Mouse (Mus musculus): ENCODE measurements around the gene Ngdn. TPM values are rescaled to one million over a fixed set of nuclear protein-coding genes. Genes with fewer than 3 reads are reported as not detected.
A peak's percentile ranks its signal among the peaks of the same experiment; 100 is the strongest.
"Not testable (repeated sequence)": the region's sequence is repeated elsewhere in the genome, so short reads cannot be mapped to it uniquely, and the experiment has no call there.

Gene Ngdn
- 10 to 100 TPM; 26.3 to 29.0 TPM for total RNA-seq (2021)

- peak; percentile 98 for DNase-seq
- intact Hi-C loops (cut with DNase I): loop anchor here (2.0 kb wide), 1 partner anchor 116 kb away; no protein-coding TSS in a partner anchor
These were observed at the start of gene Ngdn for GRCm38 (mm10) chr14:55014991-55015766. Ngdn (plus strand) TSS chr14:55015454.

GRCm38 (mm10) chr14:54965631-54966030 is 49.6 kb upstream of the Ngdn start:
- intact Hi-C loops (cut with DNase I): no loop called here
- no peak for DNase-seq

- no peak for DNase-seq
- intact Hi-C loops (cut with DNase I): no loop called here
These were observed 48.8 kb upstream of the Ngdn start, which contains the start of gene Myh6 for GRCm38 (mm10) chr14:54966320-54966977. Myh6 (minus strand) TSS chr14:54966927.

GRCm38 (mm10) chr14:54967874-54968273 is 47.4 kb upstream of the Ngdn start:
- no peak for DNase-seq
- intact Hi-C loops (cut with DNase I): no loop called here

GRCm38 (mm10) chr14:54968344-54968743 is 46.9 kb upstream of the Ngdn start:
- intact Hi-C loops (cut with DNase I): no loop called here
- no peak for DNase-seq

GRCm38 (mm10) chr14:54972786-54973185 is 42.5 kb upstream of the Ngdn start:
- DNase-seq; intact Hi-C loops (cut with DNase I): not testable (repeated sequence)

GRCm38 (mm10) chr14:54974068-54974791 is 41.0 kb upstream of the Ngdn start:
- peak; percentile 29 for DNase-seq
- intact Hi-C loops (cut with DNase I): no loop called here

- intact Hi-C loops (cut with DNase I): no loop called here
- no peak for DNase-seq
These were observed 38.6 kb upstream of the Ngdn start, which contains the start of gene Gm17428 for GRCm38 (mm10) chr14:54976633-54977032. Gm17428 (plus strand) TSS chr14:54976933.

GRCm38 (mm10) chr14:54978664-54979063 is 36.6 kb upstream of the Ngdn start:
- DNase-seq: no peak
- intact Hi-C loops (cut with DNase I): no loop called here

- DNase-seq: no peak
- intact Hi-C loops (cut with DNase I): no loop called here
These were observed 33.3 kb upstream of the Ngdn start for GRCm38 (mm10) chr14:54981934-54982333.

- DNase-seq; intact Hi-C loops (cut with DNase I): not testable (repeated sequence)
These were observed 26.8 kb upstream of the Ngdn start for GRCm38 (mm10) chr14:54988350-54988874.

- DNase-seq: no peak
- intact Hi-C loops (cut with DNase I): no loop called here
These were observed 26.4 kb upstream of the Ngdn start for GRCm38 (mm10) chr14:54988882-54989281.

GRCm38 (mm10) chr14:54989886-54990441 is 25.3 kb upstream of the Ngdn start:
- intact Hi-C loops (cut with DNase I): no loop called here
- no peak for DNase-seq

- DNase-seq: no peak
- intact Hi-C loops (cut with DNase I): no loop called here
These were observed 23.1 kb upstream of the Ngdn start for GRCm38 (mm10) chr14:54992196-54992595.

GRCm38 (mm10) chr14:54993636-54994035 is 21.6 kb upstream of the Ngdn start:
- intact Hi-C loops (cut with DNase I): no loop called here
- DNase-seq: no peak

GRCm38 (mm10) chr14:54994136-54994868 is 21.0 kb upstream of the Ngdn start, which contains the start of gene Myh7:
Myh7 (minus strand) TSS chr14:54994626.
- intact Hi-C loops (cut with DNase I): no loop called here
- no peak for DNase-seq

GRCm38 (mm10) chr14:54994869-54995186 is 20.4 kb upstream of the Ngdn start:
- intact Hi-C loops (cut with DNase I): no loop called here
- no peak for DNase-seq

GRCm38 (mm10) chr14:54995457-54996138 is 19.7 kb upstream of the Ngdn start:
- DNase-seq: peak; percentile 54
- intact Hi-C loops (cut with DNase I): no loop called here

- intact Hi-C loops (cut with DNase I): no loop called here
- DNase-seq: no peak
These were observed 18.5 kb upstream of the Ngdn start for GRCm38 (mm10) chr14:54996793-54997192.

- DNase-seq: no peak
- intact Hi-C loops (cut with DNase I): no loop called here
These were observed 18.0 kb upstream of the Ngdn start for GRCm38 (mm10) chr14:54997297-54997696.

Data from left cerebral cortex, postnatal 4 days (tissue).